13 mouse cellular contexts compared by ENCODE assay signal in the genomic region with DNA sequence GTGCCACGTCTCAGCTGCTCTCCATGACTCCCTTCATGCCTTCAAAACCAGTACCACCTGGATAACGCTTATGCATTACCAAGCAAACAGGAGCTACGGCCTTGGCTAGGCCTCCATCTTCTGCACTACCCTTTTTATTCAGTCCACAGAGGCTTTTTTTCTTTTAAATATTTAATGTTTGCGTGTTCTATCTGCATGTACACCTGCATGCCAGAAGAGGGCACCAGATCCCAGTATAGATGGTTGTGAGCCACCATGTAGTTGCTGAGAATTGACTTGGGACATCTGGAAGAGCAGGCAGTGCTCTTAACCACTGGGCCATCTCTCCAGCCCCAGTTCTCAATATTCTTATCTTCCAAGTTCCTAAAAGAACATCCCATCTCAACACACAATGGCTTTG. TPM values are rescaled to one million over a fixed set of nuclear protein-coding genes. Genes with fewer than 3 reads are reported as not detected.
A peak's percentile ranks its signal among the peaks of the same experiment; 100 is the strongest.
DNase-seq lines count a peak whose midpoint lies in the region; ATAC-seq and TF ChIP-seq lines count a peak whose summit lies in the region.
"Had no signal": no experiment of that assay in that cellular context is flagged by ENCODE, and none has a peak within 500 bp of the region (broad histone marks: within the 10 kb centered on the region; RNA-seq: fewer than 3 reads in every experiment).

No protein-coding gene starts in this region.

- ATAC-seq in intestine, postnatal 0 days = no peak
- ATAC-seq in intestine, embryonic 15.5 days = no peak
- ATAC-seq in midbrain, postnatal 0 days (ENCODE audit: low FRiP score) = no peak
- no peak for ATAC-seq in midbrain, embryonic 14.5 days (ENCODE audit: low FRiP score, low TSS enrichment)
- ATAC-seq in Patski = no peak
- no peak for ATAC-seq in forebrain, embryonic 13.5 days
- ATAC-seq: hindbrain, embryonic 16.5 days had no signal

- DNase-seq in midbrain, postnatal 0 days (ENCODE audit: low spot score) = no peak
- DNase-seq in midbrain, embryonic 14.5 days = no peak
- no peak for DNase-seq in Patski (ENCODE audit: low read depth, low spot score)
- no peak for DNase-seq in urinary bladder, postnatal 36 days (ENCODE audit: low spot score in 2 of 2)
- DNase-seq: cerebellum, postnatal 10 days; gastrocnemius, postnatal 25 days; thymus, postnatal 25 days had no signal

- H3K9me3 ChIP-seq in intestine, postnatal 0 days (ENCODE audit: control insufficient read depth) = no peaks in the 10 kb centered on the region
- H3K9me3 ChIP-seq in intestine, embryonic 15.5 days = no peaks in the 10 kb centered on the region
- no peaks in the 10 kb centered on the region for H3K9me3 ChIP-seq in midbrain, postnatal 0 days (ENCODE audit: low read length)
- H3K9me3 ChIP-seq in midbrain, embryonic 14.5 days (ENCODE audit: control insufficient read depth, low read length) = no peaks in the 10 kb centered on the region
- H3K9me3 ChIP-seq in forebrain, embryonic 13.5 days (replicated peaks) = no peaks in the 10 kb centered on the region
- H3K9me3 ChIP-seq: heart, embryonic 15.5 days had no signal

- CTCF ChIA-PET in Patski (lab: Charles Lee) = interaction anchor here (0.7 to 3.7 kb wide), 3 partner anchors 54 to 173 kb away, joined by 3 to 35 read pairs (median 4); a partner anchor contains a TSS

- in situ Hi-C loops in Patski (cut with MboI; ENCODE audit: low pct_unique_long_range_greater_than_20kb) = loop anchor here (25.0 kb wide), 1 partner anchor 544 kb away; a partner anchor contains a TSS

- H3K27ac ChIP-seq in intestine, postnatal 0 days (ENCODE audit: low read depth, low read length) = no peak overlapping the region
- H3K27ac ChIP-seq in intestine, embryonic 15.5 days = no peak overlapping the region
- no peak overlapping the region for H3K27ac ChIP-seq in midbrain, postnatal 0 days (ENCODE audit: low read depth, low read length)
- H3K27ac ChIP-seq in midbrain, embryonic 14.5 days (replicated peaks; ENCODE audit: low read depth, low read length) = no peak overlapping the region
- H3K27ac ChIP-seq in forebrain, embryonic 13.5 days = no peak overlapping the region
- H3K27ac ChIP-seq: forebrain, embryonic 10.5 days; heart, embryonic 15.5 days had no signal

- H3K36me3 ChIP-seq in intestine, postnatal 0 days (ENCODE audit: control insufficient read depth, insufficient read depth) = peaks cover 33% of the 10 kb centered on the region
- peaks cover 17% of the 10 kb centered on the region for H3K36me3 ChIP-seq in intestine, embryonic 15.5 days
- H3K36me3 ChIP-seq in midbrain, postnatal 0 days (ENCODE audit: insufficient read depth, low read length) = peaks cover 43% of the 10 kb centered on the region
- H3K36me3 ChIP-seq in midbrain, embryonic 14.5 days (ENCODE audit: control insufficient read depth, insufficient read depth, low read length) = peaks cover 47% of the 10 kb centered on the region
- peaks cover 47% of the 10 kb centered on the region for H3K36me3 ChIP-seq in forebrain, embryonic 13.5 days (ENCODE audit: poor library complexity, severe bottlenecking)

- H3K9ac ChIP-seq in intestine, postnatal 0 days (ENCODE audit: low read depth, low read length) = no peak overlapping the region
- H3K9ac ChIP-seq in intestine, embryonic 15.5 days = no peak overlapping the region
- H3K9ac ChIP-seq in midbrain, postnatal 0 days (replicated peaks; ENCODE audit: low read length, poor library complexity, severe bottlenecking) = no peak overlapping the region
- H3K9ac ChIP-seq in midbrain, embryonic 14.5 days (replicated peaks; ENCODE audit: low read length) = no peak overlapping the region
- no peak overlapping the region for H3K9ac ChIP-seq in forebrain, embryonic 13.5 days
- H3K9ac ChIP-seq: heart, embryonic 15.5 days had no signal

- no peaks in the 10 kb centered on the region for H3K27me3 ChIP-seq in intestine, postnatal 0 days (replicated peaks; ENCODE audit: control insufficient read depth, insufficient read depth, low read length)
- no peaks in the 10 kb centered on the region for H3K27me3 ChIP-seq in intestine, embryonic 15.5 days (replicated peaks)
- H3K27me3 ChIP-seq in midbrain, postnatal 0 days (ENCODE audit: insufficient read depth, low read length) = no peaks in the 10 kb centered on the region
- no peaks in the 10 kb centered on the region for H3K27me3 ChIP-seq in midbrain, embryonic 14.5 days (ENCODE audit: control insufficient read depth, insufficient read depth, low read length)
- no peaks in the 10 kb centered on the region for H3K27me3 ChIP-seq in Patski
- H3K27me3 ChIP-seq in forebrain, embryonic 13.5 days = no peaks in the 10 kb centered on the region
- H3K27me3 ChIP-seq: heart, embryonic 15.5 days had no signal

- H3K4me3 ChIP-seq in intestine, postnatal 0 days (ENCODE audit: low read depth, low read length) = no peak overlapping the region
- H3K4me3 ChIP-seq in intestine, embryonic 15.5 days (replicated peaks) = no peak overlapping the region
- H3K4me3 ChIP-seq in midbrain, postnatal 0 days (ENCODE audit: low read depth, low read length) = no peak overlapping the region
- H3K4me3 ChIP-seq in midbrain, embryonic 14.5 days (replicated peaks; ENCODE audit: low read depth, low read length) = no peak overlapping the region
- no peak overlapping the region for H3K4me3 ChIP-seq in forebrain, embryonic 13.5 days
- H3K4me3 ChIP-seq: forebrain, embryonic 10.5 days; heart, embryonic 15.5 days had no signal

- peak; percentile 68 for TF ChIP-seq CTCF in intestine, postnatal 0 days (IDR thresholded peaks at IDR 0.05; ENCODE audit: low read depth)
- TF ChIP-seq CTCF in midbrain, postnatal 0 days (IDR thresholded peaks at IDR 0.05) = peak; percentile 64
- TF ChIP-seq CTCF in Patski (IDR thresholded peaks at IDR 0.05) = peak; percentile 73

- POLR2A ChIA-PET in Patski (lab: Charles Lee) = no interaction called here

- no peak overlapping the region for H3K4me2 ChIP-seq in intestine, postnatal 0 days (replicated peaks; ENCODE audit: low read depth)
- no peak overlapping the region for H3K4me2 ChIP-seq in intestine, embryonic 15.5 days (replicated peaks)
- no peak overlapping the region for H3K4me2 ChIP-seq in midbrain, postnatal 0 days (ENCODE audit: low read depth, low read length, poor library complexity, severe bottlenecking)
- H3K4me2 ChIP-seq in midbrain, embryonic 14.5 days (ENCODE audit: low read length) = no peak overlapping the region
- no peak overlapping the region for H3K4me2 ChIP-seq in forebrain, embryonic 13.5 days
- H3K4me2 ChIP-seq: heart, embryonic 15.5 days had no signal

- WGBS in intestine, postnatal 0 days = 68% methylated on average over 4 of the region's 4 CpGs
- WGBS in intestine, embryonic 15.5 days = 77% methylated on average over 4 of the region's 4 CpGs
- 67% methylated on average over 4 of the region's 4 CpGs for WGBS in midbrain, postnatal 0 days
- WGBS in midbrain, embryonic 14.5 days = 63% methylated on average over 4 of the region's 4 CpGs
- WGBS in forebrain, embryonic 13.5 days = 67% methylated on average over 4 of the region's 4 CpGs

- H3K4me1 ChIP-seq in intestine, postnatal 0 days (replicated peaks; ENCODE audit: control insufficient read depth, insufficient read depth, low read length) = no peaks in the 10 kb centered on the region
- H3K4me1 ChIP-seq in intestine, embryonic 15.5 days (replicated peaks) = no peaks in the 10 kb centered on the region
- H3K4me1 ChIP-seq in midbrain, postnatal 0 days (ENCODE audit: insufficient read depth, low read length) = no peaks in the 10 kb centered on the region
- H3K4me1 ChIP-seq in midbrain, embryonic 14.5 days (ENCODE audit: control insufficient read depth, insufficient read depth, low read length) = no peaks in the 10 kb centered on the region
- H3K4me1 ChIP-seq in forebrain, embryonic 13.5 days = no peaks in the 10 kb centered on the region
- H3K4me1 ChIP-seq: heart, embryonic 15.5 days had no signal

RNA-seq across cellular contexts. Expression of a gene that starts 16.8 kb away (rescaled TPM):
- polyA plus RNA-seq in intestine, postnatal 0 days (2015; fragmentation: Nextera tagmentation; extraction: Ambion mirVana) = 5.9 and 6.8 TPM in 2 replicates
- polyA plus RNA-seq in intestine, embryonic 15.5 days (2015; fragmentation: Nextera tagmentation; extraction: Ambion mirVana) = 21.1 and 22.0 TPM in 2 replicates
- total RNA-seq in midbrain, postnatal 0 days (2014; rRNA removed) = 10.9 and 11.8 TPM in 2 replicates
- polyA plus RNA-seq in midbrain, postnatal 0 days (2015; fragmentation: Nextera tagmentation; extraction: Ambion mirVana) = 12.1 and 12.2 TPM in 2 replicates
- polyA plus RNA-seq in midbrain, embryonic 14.5 days (2014; fragmentation: Nextera tagmentation; extraction: Ambion mirVana) = 12.7 and 15.1 TPM in 2 replicates
- 12.0 TPM for polyA plus RNA-seq in Patski (2021)
- 22.5 and 22.6 TPM in 2 replicates for polyA plus RNA-seq in forebrain, embryonic 13.5 days (2015; fragmentation: Nextera tagmentation; extraction: Ambion mirVana)

RNA-seq across cellular contexts. Expression of a gene that starts 38.7 kb away (rescaled TPM):
- polyA plus RNA-seq in intestine, postnatal 0 days (2015; fragmentation: Nextera tagmentation; extraction: Ambion mirVana) = 33.6 and 34.2 TPM in 2 replicates
- 45.1 and 53.4 TPM in 2 replicates for polyA plus RNA-seq in intestine, embryonic 15.5 days (2015; fragmentation: Nextera tagmentation; extraction: Ambion mirVana)
- total RNA-seq in midbrain, postnatal 0 days (2014; rRNA removed) = 25.5 and 29.2 TPM in 2 replicates
- 69.0 and 74.7 TPM in 2 replicates for polyA plus RNA-seq in midbrain, postnatal 0 days (2015; fragmentation: Nextera tagmentation; extraction: Ambion mirVana)
- polyA plus RNA-seq in midbrain, embryonic 14.5 days (2014; fragmentation: Nextera tagmentation; extraction: Ambion mirVana) = 71.3 and 72.0 TPM in 2 replicates
- polyA plus RNA-seq in Patski (2021) = 46.3 TPM
- polyA plus RNA-seq in forebrain, embryonic 13.5 days (2015; fragmentation: Nextera tagmentation; extraction: Ambion mirVana) = 62.6 and 66.5 TPM in 2 replicates

RNA-seq across cellular contexts. Expression of a gene that starts 53.8 kb away (rescaled TPM):
- 5.6 and 7.3 TPM in 2 replicates for polyA plus RNA-seq in intestine, postnatal 0 days (2015; fragmentation: Nextera tagmentation; extraction: Ambion mirVana)
- 4.4 and 5.8 TPM in 2 replicates for polyA plus RNA-seq in intestine, embryonic 15.5 days (2015; fragmentation: Nextera tagmentation; extraction: Ambion mirVana)
- total RNA-seq in midbrain, postnatal 0 days (2014; rRNA removed) = 88.5 and 108 TPM in 2 replicates
- polyA plus RNA-seq in midbrain, postnatal 0 days (2015; fragmentation: Nextera tagmentation; extraction: Ambion mirVana) = 55.8 and 67.0 TPM in 2 replicates
- polyA plus RNA-seq in midbrain, embryonic 14.5 days (2014; fragmentation: Nextera tagmentation; extraction: Ambion mirVana) = 60.1 and 62.0 TPM in 2 replicates
- 35.6 TPM for polyA plus RNA-seq in Patski (2021)
- 15.1 and 16.7 TPM in 2 replicates for polyA plus RNA-seq in forebrain, embryonic 13.5 days (2015; fragmentation: Nextera tagmentation; extraction: Ambion mirVana)
